Mouse (Mus musculus): ENCODE measurements at regions not wholly inside any gene's neighbourhood (a gene's known extent, or its start where the extent isn't known, plus 50 kb on each side); places are given as distances from the start of the nearest gene placed in this dataset.

DNA sequence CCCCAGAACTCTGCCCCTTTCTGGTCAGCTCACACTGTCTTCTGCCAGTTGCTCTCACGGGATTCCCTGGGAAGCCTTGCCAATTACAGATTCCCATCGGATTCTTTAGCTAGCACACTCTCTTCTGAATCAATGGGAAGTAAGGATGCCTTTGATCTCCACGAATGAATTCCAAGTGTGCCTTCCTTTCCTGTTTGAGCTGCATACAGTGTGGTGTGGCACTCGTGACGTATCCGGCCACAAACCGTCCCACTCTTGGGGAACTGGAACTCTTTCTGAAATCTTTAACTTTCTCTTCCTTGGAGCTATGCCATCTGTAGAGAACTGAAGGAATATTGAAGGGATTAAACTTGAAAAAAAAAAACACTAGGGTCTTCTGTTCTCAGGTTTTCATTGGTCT lies 243.2 kb upstream of the Foxq1 start:
- H3K4me3 ChIP-seq, result no peak overlapping the region
- no peak overlapping the region for H3K9ac ChIP-seq
- no peaks in the 10 kb centered on the region; the same call in 1 of the 2 replicates for H3K27me3 ChIP-seq
- ATAC-seq (replicated peaks; ENCODE audit: insufficient number of reproducible peaks, insufficient read depth, low FRiP score, low read depth), result no peak
- WGBS, result 45% methylated on average over 7 of the region's 7 CpGs
- H3K9me3 ChIP-seq (replicated peaks), result no peaks in the 10 kb centered on the region
- no peak overlapping the region for H3K27ac ChIP-seq
- H3K4me2 ChIP-seq, result no peak overlapping the region
- H3K4me1 ChIP-seq (replicated peaks), result 0 out of 2 replicates have a peak, but pooled peaks cover 6% of the 10 kb centered on the region
- no peaks in the 10 kb centered on the region for H3K36me3 ChIP-seq

DNA sequence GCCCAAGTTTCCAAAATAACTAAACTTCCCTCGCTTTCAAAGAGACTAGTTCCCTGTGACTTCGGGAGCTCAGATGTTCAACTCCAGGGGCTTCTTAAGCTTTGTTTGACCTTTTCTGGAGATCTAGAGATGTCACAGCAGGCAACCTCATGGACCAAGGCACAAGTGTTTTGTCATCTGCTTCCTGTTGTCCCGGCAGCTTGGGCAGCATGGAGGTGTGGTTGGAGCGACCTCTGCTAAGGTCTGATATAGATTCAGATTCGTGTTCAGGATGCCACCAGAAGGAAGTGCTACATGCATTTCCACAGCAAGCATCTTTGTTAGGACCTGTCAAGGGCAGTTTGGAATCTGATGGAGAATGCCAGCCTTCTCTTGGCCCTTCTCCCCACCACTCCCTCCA lies 242.1 kb upstream of the Foxq1 start:
- Histone ChIP-seq H3K9me3 (replicated peaks) (no peaks in the 10 kb centered on the region), H3K36me3 (no peaks in the 10 kb centered on the region), H3K4me3 (no peak overlapping the region), H3K27me3 (no peaks in the 10 kb centered on the region; the same call in 1 of the 2 replicates), H3K4me2 (no peak overlapping the region), H3K4me1 (replicated peaks) (0 out of 2 replicates have a peak, but pooled peaks cover 6% of the 10 kb centered on the region), H3K9ac (no peak overlapping the region), H3K27ac (no peak overlapping the region)
- no peak for ATAC-seq (replicated peaks; ENCODE audit: insufficient number of reproducible peaks, insufficient read depth, low FRiP score, low read depth)
- WGBS, result 54% methylated on average over 5 of the region's 5 CpGs

DNA sequence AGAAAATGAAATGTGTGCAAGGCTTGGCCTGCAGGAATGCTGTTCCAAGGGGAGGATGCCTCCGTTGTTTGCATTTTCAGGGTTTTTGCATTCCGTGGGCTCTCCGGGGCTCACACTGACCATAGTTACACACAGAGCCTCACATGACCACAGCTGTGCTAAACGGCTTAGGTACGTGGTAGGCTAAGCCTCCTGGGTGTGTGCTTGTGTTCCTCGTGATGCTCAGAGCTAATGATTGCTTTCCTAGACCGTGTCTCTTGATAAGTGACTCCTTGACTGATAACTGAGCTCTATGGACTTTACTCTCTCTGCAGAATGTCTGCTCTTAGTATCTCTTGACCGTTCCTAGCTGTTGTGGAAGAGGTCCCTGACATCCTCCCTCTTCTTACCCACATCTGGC lies 238.9 kb upstream of the Foxq1 start:
- no peak for ATAC-seq (replicated peaks; ENCODE audit: insufficient number of reproducible peaks, insufficient read depth, low FRiP score, low read depth)
- Histone ChIP-seq H3K9me3 (replicated peaks) (no peaks in the 10 kb centered on the region), H3K36me3 (no peaks in the 10 kb centered on the region), H3K4me3 (no peak overlapping the region), H3K4me1 (replicated peaks) (no peaks in the 10 kb centered on the region), H3K27ac (no peak overlapping the region), H3K4me2 (no peak overlapping the region), H3K9ac (no peak overlapping the region), H3K27me3 (no peaks in the 10 kb centered on the region; the same call in 1 of the 2 replicates)
- 68% methylated on average over 8 of the region's 8 CpGs for WGBS

DNA sequence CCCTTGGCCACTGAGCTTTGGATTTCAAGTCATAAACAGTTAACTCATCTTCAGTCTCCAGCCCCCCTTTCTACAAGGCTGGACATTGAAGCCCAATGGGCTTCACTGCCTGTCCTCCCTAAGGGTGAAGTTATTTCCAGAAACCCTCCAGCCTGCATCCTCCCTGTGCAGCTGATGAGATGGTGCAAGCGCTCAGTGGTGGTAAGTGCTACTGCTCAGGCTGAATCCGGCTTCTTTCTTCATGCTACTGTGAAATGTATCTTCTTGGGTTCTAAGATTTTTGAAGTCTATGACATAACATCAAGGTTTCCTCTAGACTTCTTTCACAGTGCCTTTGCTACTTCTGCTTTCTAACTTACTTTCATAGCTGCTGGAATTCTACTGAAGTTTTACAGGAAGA lies 237.9 kb upstream of the Foxq1 start:
- Histone ChIP-seq H3K9ac (no peak overlapping the region), H3K27ac (no peak overlapping the region), H3K9me3 (replicated peaks) (no peaks in the 10 kb centered on the region), H3K4me3 (no peak overlapping the region), H3K4me2 (no peak overlapping the region), H3K27me3 (no peaks in the 10 kb centered on the region; the same call in 1 of the 2 replicates), H3K36me3 (no peaks in the 10 kb centered on the region), H3K4me1 (replicated peaks) (no peaks in the 10 kb centered on the region)
- WGBS, result 86% methylated on average over 2 of the region's 2 CpGs
- no peak for ATAC-seq (replicated peaks; ENCODE audit: insufficient number of reproducible peaks, insufficient read depth, low FRiP score, low read depth)

DNA sequence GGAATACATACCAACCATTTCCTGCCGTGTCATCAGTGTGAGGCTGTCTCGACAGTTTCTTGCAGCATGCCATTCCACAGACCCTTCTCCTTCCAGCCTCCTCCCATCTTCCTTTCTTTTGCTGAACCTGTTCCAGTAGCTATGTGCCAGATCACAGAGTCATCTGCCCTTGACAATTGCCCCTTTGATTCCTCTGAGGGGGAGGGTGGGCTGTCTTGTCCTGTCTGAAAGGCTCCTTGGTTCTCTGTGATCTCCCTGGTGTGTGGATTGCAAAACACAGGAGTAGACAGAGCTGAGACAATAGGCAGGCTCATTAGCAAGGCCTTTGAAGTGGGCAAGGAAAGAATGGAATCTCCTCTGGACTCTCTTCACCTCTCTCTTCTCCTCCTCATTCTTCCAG lies 234.5 kb upstream of the Foxq1 start:
- H3K4me1 ChIP-seq (replicated peaks), result no peaks in the 10 kb centered on the region
- H3K9ac ChIP-seq, result no peak overlapping the region
- no peak for ATAC-seq (replicated peaks; ENCODE audit: insufficient number of reproducible peaks, insufficient read depth, low FRiP score, low read depth)
- no peak overlapping the region for H3K27ac ChIP-seq
- H3K27me3 ChIP-seq, result no peaks in the 10 kb centered on the region; the same call in 1 of the 2 replicates
- H3K4me3 ChIP-seq, result no peak overlapping the region
- no peaks in the 10 kb centered on the region for H3K36me3 ChIP-seq
- H3K9me3 ChIP-seq (replicated peaks), result no peaks in the 10 kb centered on the region
- WGBS, result 40% methylated on average over 2 of the region's 2 CpGs
- no peak overlapping the region for H3K4me2 ChIP-seq

DNA sequence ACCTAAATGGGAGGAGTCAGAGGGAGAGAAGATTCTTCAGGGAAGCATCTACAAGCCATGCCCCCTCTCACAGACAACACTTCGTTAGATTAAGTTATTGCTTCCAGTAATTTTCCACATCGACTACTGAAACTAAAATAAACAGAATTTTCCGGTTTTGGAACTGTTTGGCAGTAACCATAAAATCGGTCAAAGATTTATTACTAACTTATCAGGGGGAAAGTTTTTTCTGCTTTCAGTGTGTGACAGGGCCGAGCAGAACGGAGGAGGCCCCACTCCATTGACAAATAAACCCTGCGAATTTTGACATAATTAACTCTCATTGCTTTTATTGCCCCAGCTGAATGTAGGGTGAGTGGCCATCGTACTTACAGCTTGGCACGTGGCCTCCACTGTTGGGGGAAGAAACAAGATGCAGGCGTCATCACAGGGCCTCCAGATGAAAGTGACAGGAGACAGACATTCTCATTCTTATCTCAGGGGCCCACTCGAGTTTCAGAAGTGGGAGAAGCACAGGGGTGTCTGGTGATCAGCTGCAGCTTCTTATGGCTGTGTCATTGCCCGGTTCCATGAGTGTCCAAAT lies 229.6 kb upstream of the Foxq1 start:
- 46% methylated on average over 12 of the region's 12 CpGs for WGBS
- no peaks in the 10 kb centered on the region for H3K27me3 ChIP-seq
- no peak for ATAC-seq (replicated peaks; ENCODE audit: insufficient number of reproducible peaks, insufficient read depth, low FRiP score, low read depth)
- no peak overlapping the region for H3K27ac ChIP-seq
- H3K4me3 ChIP-seq, result no peak overlapping the region
- no peak overlapping the region for H3K9ac ChIP-seq
- no peak overlapping the region for H3K4me2 ChIP-seq
- peaks cover 4% of the 10 kb centered on the region; the same call in 1 of the 2 replicates for H3K4me1 ChIP-seq (replicated peaks)
- no peaks in the 10 kb centered on the region for H3K36me3 ChIP-seq
- no peaks in the 10 kb centered on the region for H3K9me3 ChIP-seq (replicated peaks)

DNA sequence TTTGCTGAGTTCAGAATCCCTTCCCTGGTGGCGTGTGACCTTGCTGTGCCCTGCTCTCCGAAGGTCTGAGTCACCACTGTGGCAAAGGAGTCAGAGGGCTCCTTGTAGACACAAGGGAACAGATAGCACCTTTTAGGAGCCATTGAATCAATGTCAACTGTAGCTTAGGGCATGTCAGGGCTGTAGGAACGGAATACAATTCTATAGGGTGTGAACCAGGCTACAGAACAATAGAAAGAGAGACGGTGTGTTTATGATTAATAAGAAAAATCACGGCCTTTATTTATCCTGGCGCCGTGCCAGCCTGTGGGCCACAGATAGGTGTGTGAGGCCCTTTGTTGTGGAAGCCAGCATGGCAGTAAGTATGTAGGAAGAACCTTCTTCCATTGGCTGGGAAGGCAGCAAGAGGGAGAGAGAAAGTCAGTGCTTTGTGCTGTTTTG lies 228.4 kb upstream of the Foxq1 start:
- Histone ChIP-seq H3K36me3 (no peaks in the 10 kb centered on the region), H3K4me1 (replicated peaks) (peaks cover 4% of the 10 kb centered on the region; the same call in 1 of the 2 replicates), H3K4me3 (no peak overlapping the region), H3K9ac (no peak overlapping the region), H3K9me3 (replicated peaks) (no peaks in the 10 kb centered on the region), H3K4me2 (no peak overlapping the region), H3K27me3 (no peaks in the 10 kb centered on the region), H3K27ac (no peak overlapping the region)
- no peak for ATAC-seq (replicated peaks; ENCODE audit: insufficient number of reproducible peaks, insufficient read depth, low FRiP score, low read depth)
- 60% methylated on average over 7 of the region's 7 CpGs for WGBS

DNA sequence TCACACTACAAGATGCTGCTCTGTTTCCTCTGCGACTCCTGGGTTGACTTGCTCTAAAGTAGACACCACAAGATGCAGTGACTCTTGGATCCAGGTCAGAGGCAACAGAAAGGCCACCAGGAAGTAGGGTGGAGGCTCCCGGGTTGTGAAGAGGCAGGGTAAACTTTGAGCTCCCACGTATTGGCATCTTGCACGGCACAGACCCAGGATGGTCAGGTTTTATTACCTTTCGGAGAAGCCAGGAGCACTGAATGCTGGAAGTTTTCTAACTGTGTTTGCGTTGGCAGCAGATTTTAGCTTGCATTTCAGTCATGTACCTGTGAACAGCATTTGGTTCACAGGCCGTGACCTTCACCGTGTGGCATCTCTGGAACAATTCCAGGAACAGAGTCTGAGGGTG lies 227.2 kb upstream of the Foxq1 start:
- H3K4me3 ChIP-seq, result no peak overlapping the region
- no peaks in the 10 kb centered on the region for H3K9me3 ChIP-seq (replicated peaks)
- no peak overlapping the region for H3K4me2 ChIP-seq
- 75% methylated on average over 8 of the region's 8 CpGs for WGBS
- H3K4me1 ChIP-seq (replicated peaks), result peaks cover 4% of the 10 kb centered on the region; the same call in 1 of the 2 replicates
- no peaks in the 10 kb centered on the region for H3K27me3 ChIP-seq
- no peaks in the 10 kb centered on the region for H3K36me3 ChIP-seq
- no peak overlapping the region for H3K27ac ChIP-seq
- no peak overlapping the region for H3K9ac ChIP-seq
- no peak for ATAC-seq (replicated peaks; ENCODE audit: insufficient number of reproducible peaks, insufficient read depth, low FRiP score, low read depth)

DNA sequence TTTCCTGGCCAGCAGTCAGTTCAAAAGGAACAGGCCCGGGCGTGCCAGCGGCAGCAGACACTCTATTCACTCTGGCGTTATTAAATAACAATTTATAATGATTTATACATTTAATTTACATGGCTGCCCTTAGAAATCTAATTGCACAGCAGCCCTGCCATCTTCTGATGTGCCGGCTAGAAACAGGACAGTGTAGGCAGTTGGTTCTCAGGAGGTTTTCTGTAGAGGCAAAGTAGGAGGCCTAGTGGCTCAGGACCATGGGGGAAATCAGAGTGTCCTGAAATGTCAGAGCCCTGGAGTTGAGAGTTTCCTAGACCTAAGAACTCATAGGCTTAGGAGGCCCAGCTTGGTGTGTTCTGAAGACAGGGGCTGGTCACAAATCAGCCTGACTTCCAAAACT lies 225.2 kb upstream of the Foxq1 start:
- Histone ChIP-seq H3K27me3 (no peaks in the 10 kb centered on the region), H3K9me3 (replicated peaks) (no peaks in the 10 kb centered on the region), H3K36me3 (no peaks in the 10 kb centered on the region), H3K9ac (no peak overlapping the region), H3K4me1 (replicated peaks) (peaks cover 4% of the 10 kb centered on the region; the same call in 1 of the 2 replicates), H3K4me2 (no peak overlapping the region), H3K4me3 (no peak overlapping the region), H3K27ac (no peak overlapping the region)
- ATAC-seq (replicated peaks; ENCODE audit: insufficient number of reproducible peaks, insufficient read depth, low FRiP score, low read depth), result no peak
- 73% methylated on average over 5 of the region's 5 CpGs for WGBS

DNA sequence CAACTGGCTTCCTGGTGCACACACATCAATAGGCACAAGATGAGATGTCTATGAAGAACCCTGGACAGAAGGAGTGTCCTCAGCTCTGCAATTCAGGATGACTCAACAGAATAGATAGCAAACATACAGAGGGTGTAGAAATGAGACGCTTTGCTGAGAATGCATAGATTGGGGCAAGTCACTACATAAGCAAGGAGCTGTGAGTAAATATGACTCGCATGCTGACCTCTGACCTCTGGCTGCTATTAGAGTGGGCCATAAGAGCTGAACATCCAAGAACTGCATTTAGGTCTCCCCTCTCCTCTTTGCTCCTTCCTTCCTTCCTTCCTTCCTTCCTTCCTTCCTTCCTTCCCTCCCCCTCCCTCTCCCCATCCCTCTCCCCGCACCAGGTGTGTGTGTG lies 221.0 kb upstream of the Foxq1 start:
- Histone ChIP-seq H3K9ac (no peak overlapping the region), H3K4me3 (no peak overlapping the region), H3K4me1 (replicated peaks) (no peaks in the 10 kb centered on the region), H3K9me3 (replicated peaks) (no peaks in the 10 kb centered on the region), H3K27me3 (no peaks in the 10 kb centered on the region), H3K36me3 (no peaks in the 10 kb centered on the region), H3K4me2 (no peak overlapping the region), H3K27ac (no peak overlapping the region)
- ATAC-seq (replicated peaks; ENCODE audit: insufficient number of reproducible peaks, insufficient read depth, low FRiP score, low read depth), result no peak
- 83% methylated on average over 3 of the region's 3 CpGs for WGBS

DNA sequence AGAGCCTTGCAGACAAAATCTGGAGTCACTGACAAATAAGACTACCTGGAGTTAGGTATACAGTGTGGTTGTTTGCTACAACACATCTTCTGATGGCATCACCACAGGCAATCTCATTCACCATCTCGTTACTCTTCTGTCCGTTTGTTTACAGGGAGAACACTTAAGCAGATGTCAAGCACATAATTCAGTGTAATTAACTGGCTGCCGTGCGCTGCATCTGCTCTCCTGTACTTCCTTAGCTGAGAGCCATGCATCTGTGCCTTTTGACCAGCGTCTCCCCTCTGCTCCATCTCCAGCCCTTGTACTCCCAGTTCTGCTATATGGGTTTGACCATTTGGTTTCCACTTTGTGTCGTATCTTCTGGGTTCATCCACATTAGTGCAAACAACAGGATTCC lies 218.3 kb upstream of the Foxq1 start:
- Histone ChIP-seq H3K27me3 (no peaks in the 10 kb centered on the region), H3K9me3 (replicated peaks) (no peaks in the 10 kb centered on the region), H3K4me1 (replicated peaks) (no peaks in the 10 kb centered on the region), H3K4me2 (no peak overlapping the region), H3K27ac (no peak overlapping the region), H3K36me3 (no peaks in the 10 kb centered on the region), H3K9ac (no peak overlapping the region), H3K4me3 (no peak overlapping the region)
- 63% methylated on average over 6 of the region's 6 CpGs for WGBS
- no peak for ATAC-seq (replicated peaks; ENCODE audit: insufficient number of reproducible peaks, insufficient read depth, low FRiP score, low read depth)

DNA sequence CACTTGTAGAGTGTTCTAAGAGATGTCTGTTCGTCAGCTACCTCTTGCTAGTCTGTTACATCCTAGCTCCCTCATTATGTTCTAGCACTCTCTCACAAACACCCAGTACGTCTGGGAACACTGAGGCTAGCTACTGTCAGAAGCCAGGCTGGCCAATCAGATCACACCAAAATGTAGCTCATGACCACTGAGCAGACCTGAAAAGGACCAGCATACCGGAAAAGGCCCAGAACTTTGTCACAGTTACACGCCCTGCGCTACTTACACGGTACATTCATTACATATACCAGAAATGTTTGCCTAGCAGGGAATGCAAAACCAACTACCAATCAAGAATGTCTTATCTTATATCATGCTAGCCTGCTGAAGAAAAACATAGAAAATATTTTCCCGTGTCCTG lies 216.5 kb upstream of the Foxq1 start:
- H3K4me3 ChIP-seq, result no peak overlapping the region
- H3K4me2 ChIP-seq, result no peak overlapping the region
- H3K27me3 ChIP-seq, result no peaks in the 10 kb centered on the region
- no peak overlapping the region for H3K9ac ChIP-seq
- H3K27ac ChIP-seq, result no peak overlapping the region
- H3K36me3 ChIP-seq, result no peaks in the 10 kb centered on the region
- WGBS, result 80% methylated on average over 7 of the region's 7 CpGs
- no peaks in the 10 kb centered on the region for H3K9me3 ChIP-seq (replicated peaks)
- no peaks in the 10 kb centered on the region for H3K4me1 ChIP-seq (replicated peaks)
- no peak for ATAC-seq (replicated peaks; ENCODE audit: insufficient number of reproducible peaks, insufficient read depth, low FRiP score, low read depth)
